In genomic region chr11:80509176-80509506, GRCm38 (mm10) we compare ENCODE assay signal across 10 mouse cellular contexts. TPM values are rescaled to one million over a fixed set of nuclear protein-coding genes. Genes with fewer than 3 reads are reported as not detected.
A peak's percentile ranks its signal among the peaks of the same experiment; 100 is the strongest.
DNase-seq lines count a peak whose midpoint lies in the region; ATAC-seq and TF ChIP-seq lines count a peak whose summit lies in the region.
"Had no signal": no experiment of that assay in that cellular context is flagged by ENCODE, and none has a peak within 500 bp of the region (broad histone marks: within the 10 kb centered on the region; RNA-seq: fewer than 3 reads in every experiment).

No protein-coding gene starts in this region.

- H3K4me1 ChIP-seq in heart, embryonic 11.5 days (ENCODE audit: control insufficient read depth, insufficient read depth, low read length) = peaks cover 13% of the 10 kb centered on the region
- peaks cover 59% of the 10 kb centered on the region for H3K4me1 ChIP-seq in spleen, adult 2 months (ENCODE audit: control insufficient read depth, insufficient read depth, insufficient read length)
- peaks cover 16% of the 10 kb centered on the region; the same call in 1 of the 2 replicates for H3K4me1 ChIP-seq in liver, embryonic 12.5 days
- H3K4me1 ChIP-seq in small intestine, adult 2 months (ENCODE audit: control insufficient read depth, insufficient read depth, insufficient read length, low read length) = peaks cover 2% of the 10 kb centered on the region; the same call in 1 of the 2 replicates

- no peaks in the 10 kb centered on the region for H3K36me3 ChIP-seq in heart, embryonic 11.5 days (ENCODE audit: control insufficient read depth, insufficient read depth, low read length)
- no peaks in the 10 kb centered on the region for H3K36me3 ChIP-seq in spleen, adult 2 months (ENCODE audit: control insufficient read depth, insufficient read depth, low read length)
- H3K36me3 ChIP-seq in liver, embryonic 12.5 days = no peaks in the 10 kb centered on the region
- H3K36me3 ChIP-seq in small intestine, adult 2 months (ENCODE audit: control insufficient read depth, insufficient read depth, low read length) = peaks cover 7% of the 10 kb centered on the region

- H3K27me3 ChIP-seq in heart, embryonic 11.5 days (ENCODE audit: control insufficient read depth, insufficient read depth, low read length) = no peaks in the 10 kb centered on the region
- no peaks in the 10 kb centered on the region for H3K27me3 ChIP-seq in spleen, adult 2 months (ENCODE audit: control insufficient read depth, insufficient read depth, low read length)
- H3K27me3 ChIP-seq in liver, embryonic 12.5 days (replicated peaks) = peaks cover 10% of the 10 kb centered on the region; the same call in 1 of the 2 replicates
- H3K27me3 ChIP-seq in small intestine, adult 2 months (ENCODE audit: control insufficient read depth, insufficient read depth, low read length) = no peaks in the 10 kb centered on the region

- TF ChIP-seq POLR2A in spleen, adult 2 months (IDR thresholded peaks at IDR 0.05; ENCODE audit: low read depth, low read length) = no peak
- TF ChIP-seq POLR2A in small intestine, adult 2 months (IDR thresholded peaks at IDR 0.05; ENCODE audit: low read depth, low read length) = no peak

- TF ChIP-seq CTCF in spleen, adult 2 months (IDR thresholded peaks at IDR 0.05; ENCODE audit: extremely low read depth, insufficient read depth, insufficient read length, insufficient replicate concordance) = no peak
- no peak for TF ChIP-seq CTCF in small intestine, adult 2 months (IDR thresholded peaks at IDR 0.05; ENCODE audit: extremely low read depth, insufficient read length, insufficient replicate concordance, low read depth, low read length)

- peak overlapping the region; percentile 40 for H3K4me2 ChIP-seq in heart, embryonic 11.5 days
- H3K4me2 ChIP-seq in liver, embryonic 12.5 days = peak overlapping the region; percentile 27; the same call in 1 of the 2 replicates

- H3K9me3 ChIP-seq in heart, embryonic 11.5 days (replicated peaks; ENCODE audit: control insufficient read depth, low read length) = no peaks in the 10 kb centered on the region
- no peaks in the 10 kb centered on the region for H3K9me3 ChIP-seq in liver, embryonic 12.5 days (replicated peaks)

- H3K9ac ChIP-seq in heart, embryonic 11.5 days (ENCODE audit: low read depth, low read length) = no peak overlapping the region
- no peak overlapping the region for H3K9ac ChIP-seq in liver, embryonic 12.5 days

- 53% methylated on average over 5 of the region's 5 CpGs for WGBS in heart, embryonic 11.5 days (ENCODE audit: insufficient replicate concordance)
- 43% methylated on average over 5 of the region's 5 CpGs for WGBS in spleen, adult 2 months
- 65% methylated on average over 5 of the region's 5 CpGs for WGBS in liver, embryonic 12.5 days (ENCODE audit: insufficient replicate concordance)
- WGBS in small intestine, adult 2 months = 91% methylated on average over 5 of the region's 5 CpGs

- H3K4me3 ChIP-seq in heart, embryonic 11.5 days (ENCODE audit: low read depth, low read length) = no peak overlapping the region
- H3K4me3 ChIP-seq in spleen, adult 2 months (ENCODE audit: extremely low read depth, insufficient read depth, insufficient read length) = peak overlapping the region; percentile 54
- H3K4me3 ChIP-seq in liver, embryonic 12.5 days = no peak overlapping the region
- H3K4me3 ChIP-seq in small intestine, adult 2 months (ENCODE audit: low read depth, low read length) = 0 out of 2 replicates have a peak overlapping the region, but pooled peaks have one; percentile 32

- peak overlapping the region; percentile 67 for H3K27ac ChIP-seq in heart, embryonic 11.5 days (ENCODE audit: low read depth, low read length)
- H3K27ac ChIP-seq in spleen, adult 2 months (ENCODE audit: insufficient read depth, low read length) = peak overlapping the region; percentile 99
- H3K27ac ChIP-seq in liver, embryonic 12.5 days = no peak overlapping the region
- H3K27ac ChIP-seq in small intestine, adult 2 months (ENCODE audit: insufficient read depth, low read depth, low read length) = peak overlapping the region; percentile 71

- ATAC-seq in heart, embryonic 11.5 days (replicated peaks; ENCODE audit: insufficient number of reproducible peaks, low FRiP score, low TSS enrichment) = no peak
- no peak for ATAC-seq in liver, embryonic 12.5 days

- DNase-seq in heart, postnatal 25 days (ENCODE audit: low spot score) = no peak
- no peak for DNase-seq in spleen, adult 2 months (ENCODE audit: low read depth in 1 of 2, low spot score in 2 of 2)
- no peak for DNase-seq in spleen, postnatal 14 days (ENCODE audit: low spot score in 2 of 2)
- no peak for DNase-seq in cerebellum, adult 8-10 months
- no peak for DNase-seq in thymus, postnatal 0 days (ENCODE audit: low spot score)
- DNase-seq: kidney, adult 18-20 months; lung, postnatal 10 days had no signal

- intact Hi-C loops in heart, postnatal 25 days (cut with DNase I) = no loop called here

RNA-seq across cellular contexts. Expression of gene Cdk5r1, which starts 32.3 kb away (rescaled TPM):
- polyA plus RNA-seq in heart, embryonic 11.5 days (2014; fragmentation: Nextera tagmentation; extraction: Ambion mirVana) = 0.51 and 0.74 TPM in 2 replicates
- 1 to 10 TPM; 1.7 to 2.4 TPM for total RNA-seq in heart, postnatal 25 days (2021)
- polyA plus RNA-seq in spleen, adult 2 months (2012; rRNA removed) = 4.7 and 9.2 TPM in 2 replicates
- 0.62 and 0.75 TPM in 2 replicates for polyA plus RNA-seq in liver, embryonic 12.5 days (2016; fragmentation: Nextera tagmentation; extraction: Ambion mirVana)
- polyA plus RNA-seq in small intestine, adult 2 months (2012; rRNA removed) = 0.51 and 1.5 TPM in 2 replicates
- 1.2 and 1.7 TPM in 2 replicates for polyA plus RNA-seq in thymus, postnatal 0 days (2015; fragmentation: Nextera tagmentation; extraction: Ambion mirVana)

Comparison
In these comparisons a context has a peak if more than half of its experiments do, and no peak if none do; other contexts are left out.
1. H3K4me3 ChIP-seq: peak in spleen, adult 2 months (single experiment) and small intestine, adult 2 months (single experiment); none in heart, embryonic 11.5 days (single experiment) and liver, embryonic 12.5 days (single experiment).